Mouse (Mus musculus) layer of hippocampus, adult 2 months (tissue): Measurements from ENCODE around the gene Gngt1. TPM values are rescaled to one million over a fixed set of nuclear protein-coding genes. Genes with fewer than 3 reads are reported as not detected.

ENCODE experiments used
- DNase-seq, 2 experiments: peaks; one replicate each; pipeline ENCODE4 v3.0.0; 2022; ENCODE audit warnings: low spot score in 2 of 2
- H3K27ac ChIP-seq: fragments of 200-600 bp; 2 replicates; pipeline ENCODE4 v1.8.1; 2022
- H3K4me3 ChIP-seq: fragments of 200-600 bp; 2 replicates; pipeline ENCODE4 v1.8.1; 2022; ENCODE audit warnings: mild to moderate bottlenecking
- CTCF ChIP-seq: fragments of 200-600 bp; conservative IDR thresholded peaks from 2 replicates; pipeline ENCODE4 v1.8.1; 2022; ENCODE audit warnings: antibody characterized with exemption, mild to moderate bottlenecking, moderate library complexity
- total RNA-seq, 2 experiments: library from RNA; stranded (reverse); gene quantifications; 2 replicates each; pipeline ENCODE4 v1.2.3; 2021

Gngt1 gene
- total RNA-seq, 2 experiments from 2014 or later = not detected

DNA sequence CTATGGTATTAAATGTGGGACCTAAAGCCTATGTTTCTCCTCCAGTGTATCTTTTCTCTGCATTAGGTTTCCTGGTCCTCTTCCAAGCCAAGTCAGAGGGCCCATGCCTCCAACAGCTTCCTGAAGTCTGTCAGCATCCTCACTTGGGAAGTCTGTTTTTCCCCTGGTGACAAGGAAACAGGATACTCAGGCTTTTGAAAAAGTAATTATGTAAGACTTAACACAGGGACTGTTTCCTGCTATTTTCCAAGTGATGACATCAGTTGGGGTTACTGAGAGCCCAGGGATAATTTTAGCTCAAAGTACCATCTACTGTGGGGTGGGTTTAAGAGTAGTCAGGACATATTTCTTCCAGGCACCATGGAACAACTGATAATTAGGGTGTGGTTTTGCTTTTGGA lies 16.0 kb downstream of the Gngt1 start:
- no peak for TF ChIP-seq CTCF
- DNase-seq = no peak
- Histone ChIP-seq H3K27ac (no peak overlapping the region), H3K4me3 (no peak overlapping the region)

DNA sequence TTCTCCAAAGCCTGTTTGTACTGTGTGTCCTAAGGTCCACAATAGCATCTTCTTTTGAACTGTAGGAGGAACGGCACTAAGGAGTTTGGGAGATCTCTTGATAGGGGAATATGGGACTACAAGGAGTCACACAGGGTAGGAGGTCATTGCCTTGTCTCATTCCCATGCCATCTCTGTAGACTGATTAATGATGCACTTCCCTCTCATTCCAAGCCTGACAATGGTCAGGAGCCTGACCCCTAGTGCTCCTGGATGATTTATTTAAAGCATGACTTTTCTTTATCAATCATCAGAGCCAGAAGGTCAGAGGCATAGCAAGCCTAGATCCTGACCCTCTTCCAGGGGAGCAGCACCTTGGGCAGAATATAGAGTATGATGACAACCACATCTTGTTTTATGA lies 29.1 kb downstream of the Gngt1 start:
- no peak overlapping the region for H3K4me3 ChIP-seq
- no peak for DNase-seq
- TF ChIP-seq CTCF = no peak
- H3K27ac ChIP-seq = no peak overlapping the region

DNA sequence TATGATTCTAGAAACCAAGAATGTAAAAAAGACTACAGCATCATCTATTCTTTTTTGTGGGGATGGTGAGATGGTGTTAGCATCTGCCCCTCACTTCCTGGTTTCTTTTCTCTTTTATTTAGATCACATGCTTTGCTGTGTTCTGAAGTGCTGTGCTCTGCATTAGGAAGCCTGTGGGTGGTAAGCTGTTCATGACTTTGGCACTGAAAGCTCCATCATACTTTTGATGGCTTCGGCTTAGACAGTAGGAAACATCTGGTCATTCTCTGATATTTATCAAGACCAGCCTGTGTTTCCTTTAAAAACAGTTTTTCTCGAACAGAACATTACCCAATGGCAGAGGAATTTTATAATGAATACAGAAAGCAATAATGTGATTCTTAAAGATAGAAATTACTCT lies 32.8 kb downstream of the Gngt1 start:
- TF ChIP-seq CTCF = no peak
- no peak overlapping the region for H3K4me3 ChIP-seq
- DNase-seq = no peak
- no peak overlapping the region for H3K27ac ChIP-seq

DNA sequence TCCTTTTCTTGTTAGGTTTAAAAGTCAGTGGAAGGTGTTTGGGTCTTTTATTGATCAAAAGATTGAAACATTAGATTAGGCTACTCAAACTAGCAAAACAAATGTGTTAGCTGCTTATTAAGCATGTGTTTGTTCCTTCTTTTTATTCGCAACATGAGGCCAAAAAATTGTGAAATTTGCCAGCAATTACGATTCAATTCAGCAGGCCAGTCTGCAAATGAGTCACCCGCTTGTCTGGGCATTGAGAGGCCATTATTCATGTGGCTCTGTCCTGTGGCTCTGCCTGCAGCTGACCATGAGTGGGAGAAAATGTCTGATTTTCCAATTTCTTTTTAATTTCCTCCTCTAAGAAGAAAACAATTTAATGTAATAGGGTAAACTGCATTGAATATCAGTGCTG lies 37.4 kb downstream of the Gngt1 start:
- no peak for TF ChIP-seq CTCF
- DNase-seq = no peak
- Histone ChIP-seq H3K27ac (no peak overlapping the region), H3K4me3 (no peak overlapping the region)

DNA sequence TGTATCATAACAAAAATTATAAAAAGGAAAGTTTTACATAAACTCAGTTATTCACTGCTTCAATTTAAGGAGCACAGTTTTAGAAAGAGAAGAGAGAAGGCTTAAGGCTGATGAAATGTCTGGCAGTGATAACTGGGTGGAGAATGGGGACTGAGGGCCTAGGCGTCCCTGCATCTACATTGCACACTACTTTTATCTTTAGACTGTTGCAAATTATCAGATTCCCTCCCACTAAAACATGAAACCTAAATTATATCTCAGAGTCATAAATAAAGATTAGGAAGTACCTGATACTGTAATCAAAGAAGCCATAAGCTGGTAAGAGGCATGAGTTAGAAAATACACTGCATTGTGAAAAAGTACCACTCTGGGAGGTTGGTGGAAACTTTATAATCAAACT lies 48.2 kb downstream of the Gngt1 start:
- no peak overlapping the region for H3K4me3 ChIP-seq
- TF ChIP-seq CTCF = no peak

More for the DNA sequence above, 48.2 kb downstream of the Gngt1 start:
- no peak overlapping the region for H3K27ac ChIP-seq
- no peak for DNase-seq

Other genes starting within 250 kb of the Gngt1 start
- not detected for gene Calcr, start 229.1 kb upstream of the Gngt1 start, total RNA-seq
- gene Tfpi2, start 4.9 kb upstream of the Gngt1 start, total RNA-seq = not detected
- gene Gng11, start 10.1 kb downstream of the Gngt1 start, total RNA-seq = 10 to 100 TPM; 10.3 to 12.0 TPM
- gene Bet1, start 93.2 kb downstream of the Gngt1 start, total RNA-seq = 10 to 100 TPM; 23.0 to 28.0 TPM